Mouse (Mus musculus): ENCODE measurements at regions not wholly inside any gene's neighbourhood (a gene's known extent, or its start where the extent isn't known, plus 50 kb on each side); places are given as distances from the start of the nearest gene placed in this dataset.

DNA sequence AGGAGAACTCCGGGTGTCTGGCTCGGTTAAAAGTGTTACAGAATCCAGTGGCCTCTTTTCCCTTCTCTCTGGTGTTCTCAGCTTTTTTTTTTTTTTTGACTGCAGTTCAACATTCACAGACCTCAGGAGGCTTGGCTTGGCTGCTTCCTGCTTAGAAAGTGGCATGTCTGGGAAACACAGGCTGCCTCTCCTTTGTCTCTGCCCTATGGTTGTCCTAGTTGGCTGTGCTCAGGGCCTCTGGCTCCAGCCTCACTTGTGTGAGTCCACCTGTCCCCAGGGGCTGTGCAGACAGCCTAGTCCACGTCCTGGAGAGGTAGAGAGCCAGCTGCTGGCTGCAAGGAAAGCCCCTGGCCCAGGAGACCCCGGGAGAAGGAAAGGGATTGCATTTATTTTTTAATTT, 212.3 kb upstream of the Rbfox1 start:
- no peak for DNase-seq

DNA sequence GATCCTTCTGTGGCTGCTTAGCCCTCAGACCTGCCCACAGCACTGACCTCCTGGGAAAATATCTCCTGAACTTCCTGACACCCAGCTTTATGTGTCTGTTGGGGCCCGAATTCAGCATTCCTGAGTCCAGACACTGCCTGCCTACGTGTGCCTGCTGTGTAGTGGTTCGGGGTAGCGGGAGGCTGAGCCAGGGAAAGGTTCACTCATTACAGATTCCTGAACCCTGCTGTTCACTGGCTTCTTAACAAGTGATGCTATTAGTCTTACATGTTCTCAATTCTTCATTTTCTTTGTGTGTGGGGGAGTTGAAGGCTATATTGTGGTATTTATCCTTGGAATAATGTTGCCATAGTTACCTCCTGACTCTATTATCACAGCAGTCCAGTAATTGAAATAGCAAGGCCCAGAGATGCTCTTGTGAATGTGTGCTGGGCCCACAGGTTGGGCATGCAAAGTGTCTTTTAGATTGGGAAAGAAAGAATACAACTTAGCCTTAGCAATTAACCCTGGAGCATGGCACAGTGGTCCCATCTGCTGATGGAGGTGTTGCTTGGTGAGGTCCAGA, 216.7 kb upstream of the Rbfox1 start:
- no peak for DNase-seq

DNA sequence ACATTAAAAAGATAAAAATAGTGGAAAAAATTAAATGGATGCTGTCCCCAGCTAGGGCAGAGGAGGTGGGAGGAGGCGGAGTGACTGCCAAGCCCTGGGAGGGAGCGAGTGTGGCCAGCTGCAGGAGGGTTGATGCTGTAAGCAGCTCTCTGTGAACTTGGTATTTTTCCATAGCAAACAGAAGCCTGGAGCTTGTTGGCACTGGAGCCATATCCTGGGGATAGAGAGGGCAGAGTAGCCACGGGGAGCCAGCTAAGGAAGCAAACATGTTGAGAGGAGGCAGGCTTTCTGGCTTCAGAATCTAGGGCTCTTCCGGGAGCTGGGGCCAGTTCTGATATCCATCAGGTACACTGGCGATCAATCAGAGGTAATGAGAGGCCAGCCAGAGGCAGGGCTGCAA, 223.2 kb upstream of the Rbfox1 start:
- DNase-seq: no peak

DNA sequence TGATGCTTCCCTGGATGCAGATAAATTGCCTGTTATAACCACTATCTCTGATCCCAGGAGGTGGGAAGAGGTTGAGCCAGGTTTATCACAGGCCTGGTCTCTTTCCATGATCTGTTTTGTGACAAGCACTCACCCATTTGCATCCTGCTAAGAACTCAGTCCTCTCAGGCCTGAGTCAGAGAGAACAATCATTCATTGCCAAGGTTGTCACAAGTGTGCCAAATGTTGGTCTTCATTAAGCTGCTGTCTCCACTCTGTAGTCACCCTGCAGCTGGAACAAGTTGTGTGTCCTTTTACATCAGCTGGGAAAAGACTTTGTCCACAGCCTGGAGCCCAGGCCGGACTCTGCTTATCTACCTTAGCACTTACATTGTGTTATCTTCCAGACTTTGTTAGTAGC, 233.6 kb upstream of the Rbfox1 start:
- no peak for DNase-seq

DNA sequence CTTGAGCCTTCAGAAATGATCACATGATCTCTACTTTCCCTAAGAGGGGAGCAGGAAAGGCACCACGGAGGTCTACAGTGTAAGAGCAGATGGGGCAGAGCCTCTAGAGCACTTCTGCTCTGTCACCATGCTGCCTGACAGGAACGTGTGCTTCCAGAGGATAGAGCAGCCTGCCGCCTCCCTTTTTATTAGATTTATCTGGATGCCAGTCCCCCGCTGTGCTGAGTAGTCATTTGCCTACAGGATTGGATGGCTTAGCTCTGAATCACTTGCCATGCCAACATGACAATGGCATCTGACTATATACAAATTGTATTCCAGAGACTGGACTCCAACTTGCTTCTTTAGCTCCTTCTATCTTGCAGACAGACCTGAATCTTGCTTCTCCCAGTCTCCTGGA, 234.2 kb upstream of the Rbfox1 start:
- DNase-seq: no peak

DNA sequence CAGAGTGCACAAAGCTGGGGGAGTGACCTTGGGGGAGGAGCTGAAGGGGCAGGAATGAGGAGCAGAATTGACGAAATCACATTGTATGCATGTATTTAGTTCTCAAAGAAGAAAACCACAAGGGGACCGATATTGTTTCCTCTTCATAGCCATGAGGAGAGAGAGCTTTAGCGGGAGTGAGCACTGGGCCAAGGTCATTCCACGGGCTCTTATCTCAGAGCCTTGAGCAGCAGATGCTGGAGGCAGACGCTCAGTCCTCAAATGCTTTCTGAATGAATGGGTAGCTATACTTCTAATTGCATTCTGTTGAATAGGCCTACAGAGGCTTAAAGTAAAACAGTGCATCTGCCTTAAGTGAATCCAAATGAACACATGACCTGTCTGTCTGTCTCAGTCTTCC, 245.2 kb upstream of the Rbfox1 start:
- DNase-seq: no peak

DNA sequence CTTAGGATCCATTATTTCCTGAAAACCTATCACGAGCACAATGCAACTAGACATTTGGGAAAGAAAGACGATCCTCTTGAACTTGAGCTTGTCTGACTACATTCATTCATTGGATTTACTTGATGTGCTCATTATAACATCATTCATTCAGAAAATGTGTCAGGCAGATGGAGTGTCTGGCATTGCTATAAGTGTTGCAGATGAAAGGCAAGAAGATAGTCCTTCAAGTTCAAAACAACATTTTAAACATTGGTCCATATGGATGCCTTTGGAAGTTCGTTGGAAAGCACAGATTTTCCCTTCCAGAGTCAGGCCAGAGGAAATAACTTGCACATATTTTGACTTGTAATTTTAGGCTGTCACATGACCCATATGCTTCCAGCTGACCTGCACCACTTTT, 255.2 kb upstream of the Rbfox1 start:
- no peak for DNase-seq

DNA sequence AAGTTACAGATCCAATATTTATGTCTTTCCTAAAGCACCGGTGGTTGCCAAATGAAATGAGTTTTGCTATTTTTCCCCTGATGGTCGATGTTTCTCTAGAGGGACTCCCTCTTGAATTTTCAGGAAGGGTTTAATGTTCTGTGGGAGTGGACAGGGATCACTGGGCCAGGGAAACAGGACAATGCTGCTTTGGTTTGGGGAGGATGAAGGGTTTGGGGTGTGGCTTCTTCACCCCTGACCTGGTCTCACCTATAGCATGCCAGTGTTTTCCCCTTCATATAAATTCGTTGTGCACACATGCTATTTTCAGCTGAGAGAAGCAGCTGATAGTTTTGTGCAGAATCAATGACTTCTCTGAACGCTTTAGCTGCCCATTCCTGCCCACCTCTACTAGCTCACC, 257.2 kb upstream of the Rbfox1 start:
- no peak for DNase-seq

DNA sequence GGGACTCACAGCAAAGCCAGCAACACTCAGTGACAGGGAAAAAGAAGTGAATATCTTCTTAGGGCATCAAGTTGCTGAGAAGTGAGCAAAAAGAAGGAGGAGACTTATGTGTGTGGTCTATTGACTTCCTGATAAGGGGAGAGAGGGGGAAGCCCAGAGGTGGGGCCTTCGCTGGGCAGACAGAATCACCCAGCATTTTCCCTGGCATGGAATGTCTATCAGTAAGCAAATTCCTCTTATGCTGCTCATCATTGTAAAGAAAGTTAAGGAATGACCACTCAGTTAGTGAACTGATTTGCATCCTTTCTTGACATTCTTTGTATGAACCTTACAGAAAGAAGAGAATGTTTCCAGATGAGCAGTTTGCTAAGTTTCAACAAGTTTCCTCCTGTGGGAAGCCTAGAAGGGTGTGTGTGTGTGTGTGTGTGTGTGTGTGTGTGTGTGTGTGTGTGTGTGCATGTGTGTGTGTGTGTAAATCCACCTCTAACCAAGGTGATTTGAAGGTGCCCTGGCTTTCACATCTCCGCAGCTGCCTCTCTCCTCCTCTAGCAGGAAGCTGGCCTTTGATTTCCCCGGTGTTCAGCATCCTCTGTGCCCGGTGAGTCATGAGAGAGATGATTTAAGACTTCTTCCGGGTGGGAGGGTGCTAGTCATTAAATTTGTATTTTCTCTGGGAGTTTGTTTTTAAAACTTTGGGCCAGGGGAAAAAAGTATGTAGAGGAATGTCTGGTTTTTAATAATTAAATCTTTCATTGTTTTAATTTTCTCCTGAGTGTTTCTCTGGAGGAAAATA, 257.8 kb upstream of the Rbfox1 start:
- DNase-seq: no peak

DNA sequence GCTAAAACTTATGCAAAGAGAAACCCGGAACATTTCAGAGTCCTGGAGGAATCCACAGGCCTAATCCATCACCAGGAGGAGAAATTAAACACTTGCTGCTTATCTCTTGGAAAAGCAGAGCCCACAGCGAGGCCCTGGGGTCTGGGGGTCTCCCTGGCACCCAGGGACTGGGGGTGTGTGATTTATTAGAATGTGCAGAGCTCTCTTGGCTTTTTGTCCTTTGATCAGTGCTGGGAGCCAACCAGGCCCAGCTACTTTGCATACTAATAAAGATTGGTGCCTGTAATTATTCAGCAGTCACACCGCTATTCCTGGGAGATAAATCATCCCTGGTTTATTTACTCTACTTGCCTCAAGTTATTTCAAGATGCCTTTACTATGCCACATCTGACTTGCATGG, 260.0 kb upstream of the Rbfox1 start:
- DNase-seq: no peak

DNA sequence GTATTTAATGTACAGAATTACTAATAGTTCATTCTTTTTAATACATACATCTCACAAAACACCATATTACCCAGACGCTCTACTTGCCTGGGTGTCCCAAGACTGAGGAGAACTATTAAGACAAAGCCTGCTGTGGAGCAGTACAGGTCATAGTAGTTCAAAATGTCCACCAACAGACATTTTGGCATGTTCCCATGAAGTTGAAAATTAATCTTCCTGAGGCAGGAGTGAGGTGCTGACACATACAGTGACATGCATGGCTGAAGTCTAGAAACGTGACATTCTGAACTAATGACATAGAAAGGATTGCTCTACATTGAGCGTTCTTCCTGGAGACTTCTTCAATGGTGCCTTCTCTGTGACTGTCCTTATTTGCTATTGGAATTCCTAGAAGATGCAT, 264.6 kb upstream of the Rbfox1 start:
- no peak for DNase-seq

DNA sequence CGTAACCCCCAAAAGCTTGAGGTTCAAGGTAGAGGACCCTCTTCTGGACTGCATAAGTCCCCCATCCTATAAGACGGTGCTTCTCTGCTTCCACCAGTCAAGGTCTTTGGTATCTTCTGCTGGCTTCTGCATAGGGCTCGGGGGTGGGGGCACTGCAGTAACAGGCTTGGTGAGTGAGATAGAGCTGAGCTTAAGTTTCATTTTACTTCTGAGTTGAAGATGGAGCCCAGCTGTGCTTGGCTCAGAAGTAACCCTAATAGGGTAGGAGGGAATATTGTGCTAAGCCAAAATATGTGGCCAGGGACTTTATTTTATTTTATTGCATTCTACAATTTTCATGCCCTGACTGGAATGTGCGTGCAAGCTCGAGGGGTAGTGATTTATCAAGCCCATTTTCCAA, 268.8 kb upstream of the Rbfox1 start:
- no peak for DNase-seq

DNA sequence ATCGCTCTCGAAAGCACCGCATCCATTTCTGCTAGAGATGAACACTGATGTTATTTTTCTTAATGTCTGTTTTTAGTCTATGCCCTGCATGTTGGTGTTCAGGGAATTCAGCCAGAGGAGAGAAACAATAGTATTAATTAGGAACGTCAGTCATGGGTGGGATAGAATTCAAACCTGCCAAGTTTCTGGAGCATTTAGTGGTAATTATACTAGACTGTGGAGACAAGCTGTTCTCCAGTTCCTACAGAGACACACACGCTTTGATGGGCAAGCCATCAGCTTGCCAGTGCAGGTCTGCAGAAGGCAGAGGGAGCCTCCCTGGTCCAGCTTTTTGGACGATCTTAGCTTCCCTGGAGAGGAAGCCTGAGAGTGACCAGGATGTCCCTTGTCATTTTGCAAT, 289.8 kb upstream of the Rbfox1 start:
- DNase-seq: no peak

DNA sequence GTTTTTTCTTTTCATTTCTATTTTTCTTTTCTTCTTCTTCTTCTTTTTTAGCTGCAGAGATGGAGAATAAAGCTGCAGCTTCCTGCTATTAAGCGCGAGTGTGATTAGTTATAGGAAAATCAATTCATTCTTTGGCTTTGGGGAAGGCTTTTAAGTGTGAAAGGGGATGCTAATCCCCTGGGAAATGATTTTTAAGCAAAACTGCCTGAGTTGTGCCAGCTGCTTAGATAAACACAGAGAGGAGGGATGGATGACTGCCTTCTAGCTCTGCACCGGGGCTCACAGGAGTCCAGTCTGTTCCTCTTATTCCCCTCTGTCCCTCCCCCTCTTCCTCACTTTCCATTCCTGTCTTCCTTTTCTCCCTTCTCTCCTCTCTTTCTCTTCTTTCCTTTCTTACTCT, 306.8 kb upstream of the Rbfox1 start:
- no peak for DNase-seq

DNA sequence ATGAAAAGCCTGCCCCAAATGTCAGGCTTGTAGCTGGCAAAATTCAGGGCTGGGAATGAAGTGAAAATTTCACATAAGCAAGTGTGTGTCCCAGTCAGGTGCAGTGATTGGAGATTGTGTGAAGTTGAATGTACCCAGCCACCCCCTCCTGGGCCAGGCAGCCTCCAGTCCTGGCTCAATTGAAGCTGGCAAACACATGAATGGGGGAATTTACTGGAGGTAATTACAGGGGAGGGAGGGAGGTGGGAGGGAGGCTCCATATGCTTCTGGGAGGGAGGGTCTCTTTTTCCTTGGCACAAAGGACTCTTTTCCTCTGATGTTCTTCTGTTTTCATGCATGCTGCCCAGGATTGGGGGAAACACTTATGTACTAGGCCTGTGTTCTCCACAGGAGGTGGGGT, 312.4 kb upstream of the Rbfox1 start:
- no peak for DNase-seq

DNA sequence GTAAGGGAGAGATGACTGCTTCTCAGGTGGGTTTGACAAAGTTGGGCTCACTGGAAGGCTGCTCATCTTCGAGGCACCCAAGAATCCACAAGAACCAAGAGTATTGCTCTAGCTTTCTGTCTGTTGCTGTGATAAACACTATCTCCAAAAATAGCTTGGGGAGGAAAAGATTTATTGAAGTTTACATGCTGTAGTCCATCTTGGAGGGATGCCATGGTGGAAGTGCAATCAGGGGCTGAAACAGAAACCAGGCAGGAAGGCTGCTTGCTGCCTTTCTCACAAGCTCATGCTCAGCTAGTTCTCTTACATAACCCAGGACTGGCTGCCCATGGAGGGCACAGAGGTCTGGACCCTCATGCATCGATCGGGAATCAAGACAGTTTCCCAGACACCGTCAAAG, 314.5 kb upstream of the Rbfox1 start:
- DNase-seq: no peak

DNA sequence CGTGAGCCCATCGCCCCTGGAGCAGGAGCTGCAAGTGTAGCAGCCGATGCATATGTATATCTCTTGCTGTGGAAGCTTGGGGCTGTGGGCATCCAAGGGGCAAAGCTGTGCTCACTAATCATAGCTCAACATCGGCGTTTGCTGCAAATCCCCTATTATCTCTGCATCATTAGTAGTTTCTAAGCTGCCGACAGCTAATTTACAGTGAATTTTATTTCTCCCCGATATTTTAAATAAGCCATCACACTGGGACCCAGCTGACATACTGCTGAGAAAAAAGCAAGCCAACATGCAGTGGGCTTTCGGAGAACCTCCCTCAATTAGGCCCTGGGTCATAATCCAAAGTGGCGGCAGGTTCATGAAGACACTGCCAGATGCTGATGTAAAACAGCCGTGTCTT, 313.3 kb upstream of the Eef2kmt start:
- DNase-seq: no peak

DNA sequence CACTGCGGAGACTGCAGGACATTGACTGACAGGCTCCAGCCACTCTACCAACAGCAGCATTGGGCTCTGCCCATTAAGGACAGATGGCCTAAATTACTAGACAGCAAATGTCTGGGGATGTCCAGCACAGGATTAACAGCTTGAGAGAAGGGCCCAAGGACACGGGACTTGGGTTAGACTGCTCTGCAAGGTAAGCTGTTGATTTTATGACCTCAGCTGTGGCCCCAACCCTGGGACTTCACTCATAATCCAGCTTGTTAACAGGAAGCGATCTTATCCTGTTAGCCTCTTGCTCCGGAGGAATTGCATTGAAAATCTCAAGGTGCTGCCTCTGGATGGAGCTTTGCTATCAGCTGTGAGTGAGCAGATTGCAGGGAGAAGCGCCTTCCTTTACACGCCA, 293.2 kb upstream of the Eef2kmt start:
- DNase-seq: no peak

DNA sequence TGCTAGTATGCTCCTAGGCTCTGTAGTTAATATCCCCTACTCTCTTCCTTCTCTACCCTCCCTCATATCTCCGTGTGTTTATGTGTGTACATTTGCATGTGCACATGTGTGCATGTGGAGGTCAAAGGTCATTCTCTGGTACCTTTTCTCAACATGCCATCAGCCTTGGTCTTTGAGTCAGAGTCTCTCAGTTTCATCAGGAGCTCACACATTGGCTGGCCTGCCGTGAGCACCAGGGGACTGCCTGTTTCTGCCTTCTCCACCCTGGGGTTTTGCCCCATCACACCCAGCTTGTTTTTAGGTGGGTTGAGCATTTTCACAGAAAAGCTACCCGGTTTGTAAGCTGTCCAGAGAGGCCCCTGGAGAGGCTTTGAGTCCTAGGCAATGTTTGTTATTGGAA, 292.8 kb upstream of the Eef2kmt start:
- DNase-seq: no peak

DNA sequence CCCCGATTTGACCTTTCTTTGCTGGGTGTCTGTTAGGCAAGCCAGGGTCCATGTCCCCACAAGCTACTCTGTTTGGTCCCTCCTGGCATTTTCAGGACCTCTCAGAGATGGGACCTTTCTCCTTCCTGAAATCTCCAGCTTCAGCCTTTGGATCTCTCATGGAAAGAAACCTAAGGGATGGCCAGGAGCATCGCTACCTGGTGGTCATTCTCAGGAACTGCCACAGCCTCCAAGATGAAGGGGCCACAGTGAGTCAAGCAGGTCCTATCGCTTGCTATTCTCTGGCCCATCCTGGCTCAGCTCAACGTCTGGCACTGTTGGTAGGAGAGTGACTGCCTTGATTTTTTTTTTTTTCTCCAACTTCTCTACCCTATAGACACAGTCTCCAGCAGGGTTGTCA, 291.0 kb upstream of the Eef2kmt start:
- DNase-seq: no peak

DNA sequence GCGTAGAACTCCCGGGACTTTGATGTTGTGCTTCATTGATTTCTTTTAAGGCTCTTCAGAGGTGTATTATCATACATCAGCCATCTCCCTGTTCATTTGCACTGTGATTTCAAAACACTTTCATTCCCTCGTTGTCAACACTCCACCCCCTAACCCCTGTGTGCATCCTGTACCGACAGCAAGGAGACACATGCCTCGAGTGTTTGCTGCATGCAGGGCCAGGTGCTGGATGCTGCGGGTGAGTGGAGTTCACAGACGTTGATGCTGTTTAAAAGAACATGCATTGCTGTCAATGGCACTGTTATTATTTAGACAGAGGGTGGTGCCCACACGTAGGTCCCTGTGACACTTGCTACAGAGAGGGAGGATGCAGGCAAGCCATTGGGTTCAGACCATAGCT, 290.0 kb upstream of the Eef2kmt start:
- DNase-seq: no peak

DNA sequence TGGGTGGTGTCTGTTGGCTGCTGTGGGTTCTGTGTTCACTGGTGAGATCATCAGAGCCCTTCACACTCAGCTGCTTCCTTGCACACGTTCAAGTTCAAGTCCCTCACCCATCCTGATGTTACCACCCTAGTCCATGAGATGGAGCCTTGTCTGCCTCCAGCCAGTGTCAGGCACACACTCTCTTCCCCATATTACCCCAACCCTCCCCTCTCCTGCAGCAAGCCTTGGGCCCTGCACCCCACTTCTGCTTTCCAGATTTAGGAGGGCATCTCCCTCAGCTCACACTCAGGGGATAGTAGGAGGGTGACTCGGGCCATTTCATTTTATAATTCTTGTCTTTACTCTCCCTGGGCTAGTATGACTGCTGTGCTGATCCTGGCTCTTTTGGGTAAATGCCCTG, 288.7 kb upstream of the Eef2kmt start:
- DNase-seq: no peak

DNA sequence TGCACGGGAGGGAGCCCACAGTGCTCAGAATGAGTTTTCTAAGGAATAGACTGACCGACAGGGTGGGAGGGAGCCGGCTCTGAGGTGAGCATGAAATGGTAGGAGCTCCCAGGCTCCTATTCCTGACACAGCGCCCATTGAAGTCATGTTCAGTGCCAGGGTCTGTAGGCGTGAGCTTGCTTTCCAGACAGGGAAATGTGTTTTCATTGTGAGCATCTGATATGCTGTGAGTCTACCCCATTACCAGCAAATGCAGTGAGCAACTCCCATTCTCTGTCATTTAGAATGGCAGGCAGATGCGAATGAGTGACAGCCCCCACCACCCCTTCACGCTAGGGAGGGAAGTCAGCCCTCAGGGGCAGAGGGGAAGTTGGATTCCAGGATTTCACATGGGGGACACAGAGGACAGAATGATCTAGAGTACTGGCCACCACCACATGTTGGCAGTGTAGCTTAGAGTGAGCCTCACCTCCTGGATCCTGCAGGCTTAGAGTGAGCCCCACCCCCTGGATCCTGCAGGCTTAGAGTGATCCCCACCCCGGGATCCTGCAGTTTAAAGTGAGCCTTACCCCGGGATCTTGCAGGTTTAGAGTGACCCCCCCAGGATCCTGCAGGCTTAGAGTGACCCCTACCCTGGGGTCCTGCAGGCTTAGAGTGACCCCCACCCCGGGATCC, 283.2 kb upstream of the Eef2kmt start:
- DNase-seq: no peak
